Mouse (Mus musculus): ENCODE results near the gene Galntl6.

DNA sequence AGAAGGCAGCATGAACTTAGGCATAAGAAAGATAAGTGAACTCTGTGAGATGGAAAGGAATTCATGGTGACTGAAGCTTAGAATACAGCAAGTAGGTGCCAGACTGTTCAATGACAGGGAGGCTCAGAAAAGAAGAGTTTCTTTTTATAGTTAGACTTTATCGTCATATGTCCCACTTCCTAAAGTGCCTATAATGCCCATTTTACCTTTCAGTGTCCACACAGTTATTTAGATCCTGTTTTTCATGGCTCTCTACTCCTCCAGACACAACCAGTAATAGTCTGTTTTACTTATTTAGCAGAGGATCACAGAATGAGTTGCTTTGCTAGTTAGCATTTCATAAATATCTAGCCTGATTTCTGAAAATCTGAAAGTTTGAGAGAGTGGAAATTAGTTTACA, 838.7 kb downstream of the Galntl6 start:
- TF ChIP-seq CTCF (IDR thresholded peaks at IDR 0.05; ENCODE audit: extremely low read depth, insufficient read depth, low read length) (no peak), POLR2A (IDR thresholded peaks at IDR 0.05; ENCODE audit: extremely low read depth, insufficient read depth, low read length) (no peak)
